Mouse (Mus musculus) embryonic fibroblast, embryonic 13.5 days (primary cell): ENCODE measurements around the gene 6030408B16Rik.

Experiments
- CTCF ChIP-seq: IDR thresholded peaks from 2 replicates; pipeline ENCODE4 v1.5.1; 2011; ENCODE audit warnings: mild to moderate bottlenecking, control low read depth, low read length, moderate library complexity, borderline replicate concordance; ENCODE audit not compliant: insufficient read depth
- POLR2A ChIP-seq: IDR thresholded peaks from 2 replicates; pipeline ENCODE4 v1.6.1; 2011; ENCODE audit warnings: low read depth, mild to moderate bottlenecking, control low read depth, low read length, moderate library complexity

GRCm38 (mm10) chr15:101316913-101317813 is 24.2 kb downstream of the 6030408B16Rik start:
- TF ChIP-seq POLR2A (no peak), CTCF (no peak)
